Mouse (Mus musculus): ENCODE measurements around the gene Hsd11b1. TPM values are rescaled to one million over a fixed set of nuclear protein-coding genes. Genes with fewer than 3 reads are reported as not detected.

The Hsd11b1 gene
- polyA plus RNA-seq, 1 experiment from 2014 or later: not detected

- no peak overlapping the region for H3K4me3 ChIP-seq
- H3K4me2 ChIP-seq (replicated peaks): peak overlapping the region; percentile 14; the same call in 1 of the 2 replicates
- peak; percentile 61; the same call in 1 of the 2 replicates for ATAC-seq (ENCODE audit: low FRiP score, low read depth)
- H3K27ac ChIP-seq: no peak overlapping the region
- peaks cover 6% of the 10 kb centered on the region; the same call in 1 of the 2 replicates for H3K4me1 ChIP-seq
- no peaks in the 10 kb centered on the region for H3K27me3 ChIP-seq (replicated peaks)
- H3K9ac ChIP-seq: no peak overlapping the region
- H3K36me3 ChIP-seq: no peaks in the 10 kb centered on the region
- WGBS: 38% methylated on average over 9 of the region's 9 CpGs
- H3K9me3 ChIP-seq: no peaks in the 10 kb centered on the region
Measured at GRCm38 (mm10) chr1:193189151-193189621, 74.7 kb downstream of the Hsd11b1 start.

GRCm38 (mm10) chr1:193188257-193188656 lies 75.6 kb downstream of the Hsd11b1 start:
- ATAC-seq (ENCODE audit: low FRiP score, low read depth): no peak
- Histone ChIP-seq H3K27ac (no peak overlapping the region), H3K9me3 (no peaks in the 10 kb centered on the region), H3K4me2 (replicated peaks) (no peak overlapping the region), H3K4me1 (peaks cover 6% of the 10 kb centered on the region; the same call in 1 of the 2 replicates), H3K9ac (no peak overlapping the region), H3K27me3 (replicated peaks) (no peaks in the 10 kb centered on the region), H3K36me3 (no peaks in the 10 kb centered on the region), H3K4me3 (no peak overlapping the region)
- 85% methylated on average over 6 of the region's 6 CpGs for WGBS

- Histone ChIP-seq H3K27ac (no peak overlapping the region), H3K4me2 (replicated peaks) (no peak overlapping the region), H3K9me3 (no peaks in the 10 kb centered on the region), H3K4me1 (no peaks in the 10 kb centered on the region), H3K36me3 (no peaks in the 10 kb centered on the region), H3K4me3 (no peak overlapping the region), H3K9ac (no peak overlapping the region), H3K27me3 (replicated peaks) (no peaks in the 10 kb centered on the region)
- 82% methylated on average over 3 of the region's 3 CpGs for WGBS
- no peak for ATAC-seq (ENCODE audit: low FRiP score, low read depth)
Measured at GRCm38 (mm10) chr1:193181104-193181503, 82.8 kb downstream of the Hsd11b1 start.

DNA sequence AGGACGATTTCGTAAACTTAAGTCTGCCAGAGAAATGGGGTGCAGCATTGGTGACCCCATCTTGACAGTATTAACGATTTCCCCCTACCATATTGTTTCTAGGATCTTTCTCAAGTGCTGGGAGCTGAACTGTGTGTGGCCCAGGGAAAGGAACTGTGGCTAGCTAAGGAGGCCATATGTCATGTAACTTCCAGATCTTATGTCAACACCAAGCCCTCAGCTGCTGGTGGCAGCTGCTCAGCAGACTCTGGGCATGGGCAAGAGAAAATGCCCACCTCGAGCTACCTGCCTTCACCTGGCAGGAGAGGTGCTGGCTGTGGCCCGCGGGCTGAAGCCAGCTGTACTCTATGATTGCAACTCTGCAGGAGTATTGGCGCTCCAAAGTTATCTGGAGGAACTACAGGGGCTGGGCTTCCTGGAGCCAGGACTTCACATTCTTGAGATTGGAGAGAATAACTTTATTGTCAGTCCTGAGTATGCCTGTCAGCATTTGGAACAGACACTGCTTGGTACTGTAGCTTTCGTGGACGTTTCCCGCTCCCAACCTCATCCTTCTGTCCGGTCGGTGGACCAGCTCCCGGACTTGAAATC lies 89.6 kb downstream of the Hsd11b1 start:
- H3K9me3 ChIP-seq: no peaks in the 10 kb centered on the region
- H3K9ac ChIP-seq: peak overlapping the region; percentile 66; the same call in 1 of the 2 replicates
- no peaks in the 10 kb centered on the region for H3K27me3 ChIP-seq (replicated peaks)
- 89% methylated on average over 13 of the region's 13 CpGs for WGBS
- peak overlapping the region; percentile 61 for H3K4me2 ChIP-seq (replicated peaks)
- H3K4me3 ChIP-seq: peak overlapping the region; percentile 67
- H3K36me3 ChIP-seq: no peaks in the 10 kb centered on the region
- no peak overlapping the region for H3K27ac ChIP-seq
- no peak for ATAC-seq (ENCODE audit: low FRiP score, low read depth)
- H3K4me1 ChIP-seq: peaks cover 22% of the 10 kb centered on the region

- Histone ChIP-seq H3K4me3 (peak overlapping the region; percentile 67), H3K27ac (peak overlapping the region; percentile 60), H3K4me1 (peaks cover 22% of the 10 kb centered on the region), H3K36me3 (no peaks in the 10 kb centered on the region), H3K4me2 (replicated peaks) (peak overlapping the region; percentile 61), H3K27me3 (replicated peaks) (no peaks in the 10 kb centered on the region), H3K9ac (peak overlapping the region; percentile 66), H3K9me3 (no peaks in the 10 kb centered on the region)
- ATAC-seq (ENCODE audit: low FRiP score, low read depth): no peak
- WGBS: 19% methylated on average over 9 of the region's 9 CpGs
Measured at GRCm38 (mm10) chr1:193173810-193174129, 90.1 kb downstream of the Hsd11b1 start.

GRCm38 (mm10) chr1:193172991-193173809 lies 90.7 kb downstream of the Hsd11b1 start:
- no peaks in the 10 kb centered on the region for H3K36me3 ChIP-seq
- H3K4me2 ChIP-seq (replicated peaks): peak overlapping the region; percentile 61
- H3K9me3 ChIP-seq: no peaks in the 10 kb centered on the region
- WGBS: under 1% methylated on average over 48 of the region's 48 CpGs
- peak overlapping the region; percentile 67 for H3K4me3 ChIP-seq
- peaks cover 22% of the 10 kb centered on the region for H3K4me1 ChIP-seq
- H3K27me3 ChIP-seq (replicated peaks): no peaks in the 10 kb centered on the region
- peak overlapping the region; percentile 72 for H3K9ac ChIP-seq
- peak overlapping the region; percentile 60 for H3K27ac ChIP-seq
- ATAC-seq (ENCODE audit: low FRiP score, low read depth): peak; percentile 99

Other genes with a start within 250 kb of the Hsd11b1 start
- gene Syt14, start 228.3 kb downstream of the Hsd11b1 start, polyA plus RNA-seq (2016; fragmentation: Nextera tagmentation; extraction: Ambion mirVana): 6.1 and 7.0 TPM in 2 replicates
- 6.9 and 9.6 TPM in 2 replicates for gene Diexf, start 133.8 kb downstream of the Hsd11b1 start, polyA plus RNA-seq (2016; fragmentation: Nextera tagmentation; extraction: Ambion mirVana)
- 1.9 and 3.1 TPM in 2 replicates for gene Irf6, start 111.0 kb downstream of the Hsd11b1 start, polyA plus RNA-seq (2016; fragmentation: Nextera tagmentation; extraction: Ambion mirVana)
- gene A130010J15Rik, start 96.0 kb downstream of the Hsd11b1 start, polyA plus RNA-seq (2016; fragmentation: Nextera tagmentation; extraction: Ambion mirVana): 14.3 and 14.4 TPM in 2 replicates
- 2.5 and 3.2 TPM in 2 replicates for gene Traf3ip3, start 62.4 kb downstream of the Hsd11b1 start, polyA plus RNA-seq (2016; fragmentation: Nextera tagmentation; extraction: Ambion mirVana)
- gene Lamb3, start 56.4 kb downstream of the Hsd11b1 start, polyA plus RNA-seq (2016; fragmentation: Nextera tagmentation; extraction: Ambion mirVana): 0.29 and 0.38 TPM in 2 replicates
- 8.1 and 8.4 TPM in 2 replicates for gene G0s2, start 9.1 kb upstream of the Hsd11b1 start, polyA plus RNA-seq (2016; fragmentation: Nextera tagmentation; extraction: Ambion mirVana)
- 16.7 and 18.6 TPM in 2 replicates for gene Camk1g, start 106.2 kb upstream of the Hsd11b1 start, polyA plus RNA-seq (2016; fragmentation: Nextera tagmentation; extraction: Ambion mirVana)